Mouse (Mus musculus) lung, postnatal 36 days (tissue): ENCODE measurements at regions not wholly inside any gene's neighbourhood (a gene's known extent, or its start where the extent isn't known, plus 50 kb on each side); places are given as distances from the start of the nearest gene placed in this dataset.
"Not testable (repeated sequence)": the region's sequence is repeated elsewhere in the genome, so short reads cannot be mapped to it uniquely, and the experiment has no call there.

ENCODE experiments used
- DNase-seq: peaks from one replicate; pipeline ENCODE4 v3.0.0; 2022; ENCODE audit warnings: mixed read lengths

GRCm38 (mm10) chr2:15273446-15273845 is 218.6 kb upstream of the Nsun6 start:
- DNase-seq, result no peak

- DNase-seq, result peak; percentile 14
These were observed 205.8 kb upstream of the Nsun6 start for GRCm38 (mm10) chr2:15260486-15261165.

GRCm38 (mm10) chr2:15242276-15242675 is 187.4 kb upstream of the Nsun6 start:
- DNase-seq, result not testable (repeated sequence)

- DNase-seq, result no peak
These were observed 167.0 kb upstream of the Nsun6 start for GRCm38 (mm10) chr2:15221910-15222309.

- DNase-seq, result no peak
These were observed 133.2 kb upstream of the Nsun6 start for GRCm38 (mm10) chr2:15188091-15188490.

GRCm38 (mm10) chr2:15181000-15181399 is 126.1 kb upstream of the Nsun6 start:
- DNase-seq, result no peak

GRCm38 (mm10) chr2:15166435-15167024 is 111.7 kb upstream of the Nsun6 start:
- no peak for DNase-seq

GRCm38 (mm10) chr2:15165830-15166229 is 111.0 kb upstream of the Nsun6 start:
- no peak for DNase-seq

GRCm38 (mm10) chr2:15163732-15164418 is 109.0 kb upstream of the Nsun6 start:
- no peak for DNase-seq

GRCm38 (mm10) chr2:15161831-15162230 is 107.0 kb upstream of the Nsun6 start:
- no peak for DNase-seq

GRCm38 (mm10) chr2:15157622-15158021 is 102.8 kb upstream of the Nsun6 start:
- no peak for DNase-seq

GRCm38 (mm10) chr2:15150823-15151222 is 96.0 kb upstream of the Nsun6 start:
- DNase-seq, result no peak

- no peak for DNase-seq
These were observed 93.5 kb upstream of the Nsun6 start for GRCm38 (mm10) chr2:15148381-15148780.

GRCm38 (mm10) chr2:15146986-15147385 is 92.1 kb upstream of the Nsun6 start:
- DNase-seq, result peak; percentile 3

GRCm38 (mm10) chr2:15146414-15146813 is 91.5 kb upstream of the Nsun6 start:
- DNase-seq, result no peak

- no peak for DNase-seq
These were observed 89.9 kb upstream of the Nsun6 start for GRCm38 (mm10) chr2:15144781-15145180.

- DNase-seq, result no peak
These were observed 85.0 kb upstream of the Nsun6 start for GRCm38 (mm10) chr2:15139877-15140276.
